ENCODE assay signal across 35 mouse cellular contexts in the genomic region with DNA sequence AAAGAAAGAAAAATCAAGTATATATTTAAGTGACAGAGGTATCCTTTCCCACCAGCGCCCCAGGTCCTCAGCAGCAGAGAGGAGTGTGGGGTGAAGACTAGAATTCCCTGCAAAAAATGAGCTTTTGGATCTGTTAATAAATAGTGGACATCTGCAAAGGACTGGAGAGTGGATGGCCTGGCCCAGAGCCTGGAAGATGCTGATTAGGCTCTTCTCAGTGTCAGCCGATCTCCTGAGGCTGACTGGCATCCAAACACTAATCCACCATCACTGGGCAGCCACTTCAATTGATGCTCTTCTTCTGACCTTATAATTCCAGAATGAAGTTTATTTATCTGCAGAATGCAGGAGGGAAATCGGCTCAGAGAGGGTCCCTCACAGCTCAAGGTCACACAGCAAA. TPM values are rescaled to one million over a fixed set of nuclear protein-coding genes. Genes with fewer than 3 reads are reported as not detected.
"Had no signal": no experiment of that assay in that cellular context is flagged by ENCODE, and none has a peak within 500 bp of the region (broad histone marks: within the 10 kb centered on the region; RNA-seq: fewer than 3 reads in every experiment).

No protein-coding gene starts in this region.

- H3K9me3 ChIP-seq: embryonic facial prominence, embryonic 12.5 days; embryonic facial prominence, embryonic 15.5 days; forebrain, embryonic 10.5 days; forebrain, embryonic 12.5 days; forebrain, embryonic 13.5 days; forebrain, embryonic 15.5 days had no signal

- H3K27ac ChIP-seq: embryonic facial prominence, embryonic 12.5 days; forebrain, embryonic 10.5 days; forebrain, embryonic 12.5 days; forebrain, embryonic 13.5 days; forebrain, embryonic 15.5 days; gastrocnemius, adult 2 months; heart, adult 2 months had no signal

- H3K27me3 ChIP-seq: embryonic facial prominence, embryonic 12.5 days; embryonic facial prominence, embryonic 15.5 days; forebrain, embryonic 12.5 days; forebrain, embryonic 13.5 days; forebrain, embryonic 15.5 days had no signal

- H3K9ac ChIP-seq: embryonic facial prominence, embryonic 12.5 days; embryonic facial prominence, embryonic 15.5 days; forebrain, embryonic 12.5 days; forebrain, embryonic 13.5 days; forebrain, embryonic 15.5 days; forebrain, postnatal 0 days had no signal

- DNase-seq: cerebellum, adult 2 months; cerebellum, adult 8-10 months; cerebellum, adult 9-10 months; cerebellum, adult 9-11 months; cerebellum, postnatal 14 days; cerebellum, postnatal 25 days; cerebellum, postnatal 36 days; embryo, embryonic 11 days; forebrain, postnatal 0 days; gastrocnemius, adult 2 months; gastrocnemius, postnatal 10 days; gastrocnemius, postnatal 14 days; gastrocnemius, postnatal 25 days; gastrocnemius, postnatal 36 days; heart, adult 11 months; heart, adult 18-20 months; heart, adult 2 months had no signal

- H3K4me2 ChIP-seq: embryonic facial prominence, embryonic 12.5 days; embryonic facial prominence, embryonic 15.5 days; forebrain, embryonic 12.5 days; forebrain, embryonic 13.5 days; forebrain, embryonic 15.5 days had no signal

- H3K4me3 ChIP-seq: embryonic facial prominence, embryonic 12.5 days; embryonic facial prominence, embryonic 15.5 days; erythroblast, embryonic 14.5 days; forebrain, embryonic 10.5 days; forebrain, embryonic 12.5 days; forebrain, embryonic 13.5 days; forebrain, embryonic 15.5 days; gastrocnemius, adult 2 months; heart, adult 2 months had no signal

- H3K36me3 ChIP-seq: embryonic facial prominence, embryonic 12.5 days; embryonic facial prominence, embryonic 15.5 days; forebrain, embryonic 12.5 days; forebrain, embryonic 15.5 days had no signal

- ATAC-seq: forebrain, embryonic 13.5 days; forebrain, embryonic 14.5 days; forebrain, embryonic 15.5 days; forebrain, embryonic 16.5 days; forebrain, postnatal 0 days had no signal

RNA-seq across cellular contexts. Expression of a gene that starts 21.4 kb away (rescaled TPM):
- total RNA-seq: common myeloid progenitor, adult 5-6 weeks; gastrocnemius, adult 18-20 months; gastrocnemius, adult 2 months; gastrocnemius, postnatal 10 days; gastrocnemius, postnatal 14 days; gastrocnemius, postnatal 25 days; gastrocnemius, postnatal 36 days; granulocyte monocyte progenitor cell, adult 5-6 weeks; heart, adult 18-20 months; heart, adult 2 months; heart, adult 8-10 months had no signal
- polyA plus RNA-seq: cortical plate, adult 2 months; embryonic facial prominence, embryonic 11.5 days; embryonic facial prominence, embryonic 14.5 days; frontal cortex, adult 2 months; heart, adult 2 months had no signal

RNA-seq across cellular contexts. Expression of a gene that starts 26.1 kb away (rescaled TPM):
- total RNA-seq: common myeloid progenitor, adult 5-6 weeks; gastrocnemius, adult 18-20 months; gastrocnemius, adult 2 months; gastrocnemius, adult 8-10 months; gastrocnemius, postnatal 25 days; gastrocnemius, postnatal 36 days; granulocyte monocyte progenitor cell, adult 5-6 weeks; heart, adult 18-20 months; heart, adult 2 months; heart, adult 8-10 months had no signal
- polyA plus RNA-seq: erythroblast, embryonic 14.5 days had no signal
